Mouse (Mus musculus) cerebellum, postnatal 25 days (tissue): ENCODE measurements at regions not wholly inside any gene's neighbourhood (a gene's known extent, or its start where the extent isn't known, plus 50 kb on each side); places are given as distances from the start of the nearest gene placed in this dataset.

ENCODE experiments used
- DNase-seq, 2 experiments: peaks; one replicate each; pipeline ENCODE4 v3.0.0; 2021; ENCODE audit warnings: mixed read lengths in 2 of 2

GRCm38 (mm10) chr4:101340741-101341140 is 75.7 kb upstream of the Jak1 start:
- DNase-seq: no peak

- DNase-seq: no peak
These were observed 73.1 kb upstream of the Jak1 start for GRCm38 (mm10) chr4:101338211-101338610.

- no peak for DNase-seq
These were observed 71.7 kb upstream of the Jak1 start for GRCm38 (mm10) chr4:101336811-101337210.

GRCm38 (mm10) chr4:101336371-101336770 is 71.3 kb upstream of the Jak1 start:
- DNase-seq: no peak

- DNase-seq: no peak
These were observed 68.8 kb upstream of the Jak1 start for GRCm38 (mm10) chr4:101333868-101334267.

- no peak for DNase-seq
These were observed 68.0 kb upstream of the Jak1 start for GRCm38 (mm10) chr4:101333036-101333435.

GRCm38 (mm10) chr4:101331231-101331630 is 66.1 kb upstream of the Jak1 start:
- DNase-seq: no peak

- DNase-seq: no peak
These were observed 64.0 kb upstream of the Jak1 start for GRCm38 (mm10) chr4:101329060-101329459.

- no peak for DNase-seq
These were observed 61.0 kb upstream of the Jak1 start for GRCm38 (mm10) chr4:101326067-101326466.

- no peak for DNase-seq
These were observed 56.6 kb upstream of the Jak1 start for GRCm38 (mm10) chr4:101321731-101322130.

- DNase-seq: no peak
These were observed 55.5 kb upstream of the Jak1 start for GRCm38 (mm10) chr4:101320587-101320986.

GRCm38 (mm10) chr4:101319681-101320220 is 54.7 kb upstream of the Jak1 start:
- no peak for DNase-seq

- no peak for DNase-seq
These were observed 53.8 kb upstream of the Jak1 start for GRCm38 (mm10) chr4:101318836-101319235.

- DNase-seq: no peak
These were observed 51.0 kb upstream of the Jak1 start for GRCm38 (mm10) chr4:101316061-101316460.
